Mouse (Mus musculus) myocyte (in vitro differentiated cells): ENCODE measurements at regions not wholly inside any gene's neighbourhood (a gene's known extent, or its start where the extent isn't known, plus 50 kb on each side); places are given as distances from the start of the nearest gene placed in this dataset.

ENCODE experiments used
- H3K27me3 ChIP-seq: one replicate; pipeline ENCODE4 v1.6.1; 2011; ENCODE audit not compliant: control insufficient read depth, insufficient read depth, insufficient read length
- H3K36me3 ChIP-seq: one replicate; pipeline ENCODE4 v1.6.1; 2011; ENCODE audit not compliant: control insufficient read depth, insufficient read depth
- H3K4me2 ChIP-seq: one replicate; pipeline ENCODE4 v1.6.1; 2011; ENCODE audit warnings: low read depth, control low read depth
- H3K4me3 ChIP-seq: one replicate; pipeline ENCODE4 v1.5.1; 2011; ENCODE audit warnings: mild to moderate bottlenecking, control low read depth, moderate library complexity
- H3K79me2 ChIP-seq: one replicate; pipeline ENCODE4 v1.6.1; 2011; ENCODE audit not compliant: control insufficient read depth, insufficient read depth
- H3ac ChIP-seq: one replicate; pipeline ENCODE4 v1.6.1; 2011; ENCODE audit not compliant: control insufficient read depth, insufficient read length
- CEBPB ChIP-seq: IDR thresholded peaks from 2 replicates; pipeline ENCODE4 v1.6.1; 2011; ENCODE audit warnings: mild to moderate bottlenecking, moderate library complexity; ENCODE audit not compliant: poor library complexity, insufficient read depth, severe bottlenecking
- E2F4 ChIP-seq: IDR thresholded peaks from one replicate; pipeline ENCODE4 v1.6.1; 2011; ENCODE audit warnings: mild to moderate bottlenecking, control low read depth, moderate library complexity; ENCODE audit not compliant: insufficient read depth
- MAX ChIP-seq: IDR thresholded peaks from one replicate; pipeline ENCODE4 v1.6.1; 2011; ENCODE audit warnings: low read depth, mild to moderate bottlenecking, control low read depth
- MYOD1 ChIP-seq, 3 experiments: IDR thresholded peaks; one replicate each; pipeline ENCODE4 v1.6.1; 2011; ENCODE audit warnings: control low read depth in 2 of 3, low read depth in 2 of 3, mild to moderate bottlenecking in 2 of 3, moderate library complexity in 1 of 3; ENCODE audit not compliant: insufficient read length in 2 of 3, control insufficient read depth in 1 of 3
- MYOG ChIP-seq, 3 experiments: IDR thresholded peaks; one replicate each; pipeline ENCODE4 v1.6.1; 2011; ENCODE audit warnings: control low read depth in 2 of 3, low read depth in 2 of 3, mild to moderate bottlenecking in 2 of 3; ENCODE audit not compliant: insufficient read length in 2 of 3, control insufficient read depth in 1 of 3, insufficient read depth in 1 of 3
- POLR2A ChIP-seq: IDR thresholded peaks from one replicate; pipeline ENCODE4 v1.6.1; 2011; ENCODE audit warnings: low read depth, mild to moderate bottlenecking, control low read depth, moderate library complexity; ENCODE audit not compliant: insufficient read length
- POLR2AphosphoS2 ChIP-seq: IDR thresholded peaks from one replicate; pipeline ENCODE4 v1.6.1; 2011; ENCODE audit warnings: low read depth, control low read depth; ENCODE audit not compliant: insufficient read length
- REST ChIP-seq: IDR thresholded peaks from one replicate; pipeline ENCODE4 v1.6.1; 2011; ENCODE audit warnings: mild to moderate bottlenecking, control low read depth, moderate library complexity; ENCODE audit not compliant: insufficient read depth, insufficient read length
- SRF ChIP-seq: IDR thresholded peaks from one replicate; pipeline ENCODE4 v1.6.1; 2011; ENCODE audit warnings: low read depth; ENCODE audit not compliant: control insufficient read depth, insufficient read length
- TCF12 ChIP-seq: IDR thresholded peaks from one replicate; pipeline ENCODE4 v1.6.1; 2011; ENCODE audit warnings: mild to moderate bottlenecking, control low read depth; ENCODE audit not compliant: poor library complexity, insufficient read depth, severe bottlenecking
- TCF3 ChIP-seq: IDR thresholded peaks from one replicate; pipeline ENCODE4 v1.6.1; 2011; ENCODE audit warnings: low read depth, control low read depth; ENCODE audit not compliant: insufficient read length
- USF1 ChIP-seq: IDR thresholded peaks from one replicate; pipeline ENCODE4 v1.6.1; 2011; ENCODE audit warnings: low read depth, mild to moderate bottlenecking, control low read depth, moderate library complexity

GRCm38 (mm10) chr16:55539179-55539578 lies 241.4 kb upstream of the Zpld1 start:
- Histone ChIP-seq H3ac (no peak overlapping the region), H3K79me2 (no peaks in the 10 kb centered on the region), H3K4me2 (no peak overlapping the region), H3K36me3 (no peaks in the 10 kb centered on the region), H3K27me3 (no peaks in the 10 kb centered on the region), H3K4me3 (no peak overlapping the region)
- TF ChIP-seq TCF12 (no peak), POLR2A (no peak), MAX (no peak), SRF (no peak), USF1 (no peak), MYOG (IDR thresholded peaks at IDR 0.05; ENCODE audit: control insufficient read depth in 1 of 3, insufficient read depth in 1 of 3, insufficient read length in 2 of 3, low read depth in 2 of 3) (no peak), E2F4 (no peak), MYOD1 (IDR thresholded peaks at IDR 0.05; ENCODE audit: control insufficient read depth in 1 of 3, insufficient read length in 2 of 3, low read depth in 2 of 3) (no peak), POLR2AphosphoS2 (no peak), TCF3 (no peak), CEBPB (no peak), REST (no peak)

GRCm38 (mm10) chr16:55537548-55537947 lies 239.8 kb upstream of the Zpld1 start:
- Histone ChIP-seq H3K36me3 (no peaks in the 10 kb centered on the region), H3K4me2 (no peak overlapping the region)

GRCm38 (mm10) chr16:55532686-55533085 lies 234.9 kb upstream of the Zpld1 start:
- no peaks in the 10 kb centered on the region for H3K79me2 ChIP-seq

More at GRCm38 (mm10) chr16:55537548-55537947, 239.8 kb upstream of the Zpld1 start:
- Histone ChIP-seq H3ac (no peak overlapping the region), H3K79me2 (no peaks in the 10 kb centered on the region), H3K27me3 (no peaks in the 10 kb centered on the region), H3K4me3 (no peak overlapping the region)
- TF ChIP-seq REST (no peak), TCF12 (no peak), CEBPB (no peak), MYOG (IDR thresholded peaks at IDR 0.05; ENCODE audit: control insufficient read depth in 1 of 3, insufficient read depth in 1 of 3, insufficient read length in 2 of 3, low read depth in 2 of 3) (no peak), USF1 (no peak), POLR2AphosphoS2 (no peak), MYOD1 (IDR thresholded peaks at IDR 0.05; ENCODE audit: control insufficient read depth in 1 of 3, insufficient read length in 2 of 3, low read depth in 2 of 3) (no peak), TCF3 (no peak), E2F4 (no peak), SRF (no peak), MAX (no peak), POLR2A (no peak)

GRCm38 (mm10) chr16:55530844-55531243 lies 233.1 kb upstream of the Zpld1 start:
- Histone ChIP-seq H3K4me3 (no peak overlapping the region), H3K4me2 (no peak overlapping the region), H3K36me3 (no peaks in the 10 kb centered on the region), H3K79me2 (no peaks in the 10 kb centered on the region), H3K27me3 (no peaks in the 10 kb centered on the region), H3ac (no peak overlapping the region)
- no peak for TF ChIP-seq TCF3
- TF ChIP-seq MYOG (IDR thresholded peaks at IDR 0.05; ENCODE audit: control insufficient read depth in 1 of 3, insufficient read depth in 1 of 3, insufficient read length in 2 of 3, low read depth in 2 of 3): no peak
- TF ChIP-seq USF1: no peak
- no peak for TF ChIP-seq E2F4
- TF ChIP-seq MYOD1 (IDR thresholded peaks at IDR 0.05; ENCODE audit: control insufficient read depth in 1 of 3, insufficient read length in 2 of 3, low read depth in 2 of 3): no peak
- TF ChIP-seq SRF: no peak
- TF ChIP-seq POLR2AphosphoS2: no peak
- TF ChIP-seq TCF12: no peak
- no peak for TF ChIP-seq MAX
- no peak for TF ChIP-seq CEBPB
- no peak for TF ChIP-seq REST

More at GRCm38 (mm10) chr16:55532686-55533085, 234.9 kb upstream of the Zpld1 start:
- no peak overlapping the region for H3K4me2 ChIP-seq
- TF ChIP-seq USF1 (no peak), REST (no peak), MYOD1 (IDR thresholded peaks at IDR 0.05; ENCODE audit: control insufficient read depth in 1 of 3, insufficient read length in 2 of 3, low read depth in 2 of 3) (no peak), CEBPB (no peak), TCF12 (no peak)
- no peak overlapping the region for H3K4me3 ChIP-seq
- no peaks in the 10 kb centered on the region for H3K27me3 ChIP-seq
- no peak overlapping the region for H3ac ChIP-seq
- no peaks in the 10 kb centered on the region for H3K36me3 ChIP-seq

- Histone ChIP-seq H3K4me2 (no peak overlapping the region), H3K4me3 (no peak overlapping the region), H3K36me3 (no peaks in the 10 kb centered on the region), H3K79me2 (no peaks in the 10 kb centered on the region), H3ac (no peak overlapping the region), H3K27me3 (no peaks in the 10 kb centered on the region)
- TF ChIP-seq SRF (no peak), TCF3 (no peak), CEBPB (no peak), TCF12 (no peak), POLR2A (no peak), E2F4 (no peak), MYOD1 (IDR thresholded peaks at IDR 0.05; ENCODE audit: control insufficient read depth in 1 of 3, insufficient read length in 2 of 3, low read depth in 2 of 3) (no peak), USF1 (no peak), REST (no peak), POLR2AphosphoS2 (no peak), MYOG (IDR thresholded peaks at IDR 0.05; ENCODE audit: control insufficient read depth in 1 of 3, insufficient read depth in 1 of 3, insufficient read length in 2 of 3, low read depth in 2 of 3) (no peak), MAX (no peak)
These were observed 229.9 kb upstream of the Zpld1 start for GRCm38 (mm10) chr16:55527680-55528079.
